Mouse (Mus musculus): ENCODE data around the gene Vmn2r104. TPM values are rescaled to one million over a fixed set of nuclear protein-coding genes. Genes with fewer than 3 reads are reported as not detected.

The Vmn2r104 gene
- polyA plus RNA-seq (2015; fragmentation: Nextera tagmentation; extraction: Ambion mirVana), result not detected in 2 replicates

- ATAC-seq (ENCODE audit: low read depth), result no peak
- Histone ChIP-seq H3K4me3 (ENCODE audit: low read depth, low read length) (no peak within 1 kb of the TSS), H3K27ac (ENCODE audit: low read length) (no peak within 1 kb of the TSS), H3K4me1 (ENCODE audit: control insufficient read depth, low read depth, low read length) (no peaks in the 10 kb centered on the region), H3K9me3 (replicated peaks; ENCODE audit: control insufficient read depth, low read length) (peaks cover 3% of the 10 kb centered on the region; the same call in 1 of the 2 replicates), H3K36me3 (ENCODE audit: control insufficient read depth, insufficient read depth) (no peaks in the 10 kb centered on the region), H3K4me2 (ENCODE audit: low read depth, low read length) (no peak within 1 kb of the TSS), H3K27me3 (ENCODE audit: control insufficient read depth, insufficient read depth, low read depth, low read length) (no peaks in the 10 kb centered on the region), H3K9ac (ENCODE audit: low read depth, low read length) (no peak within 1 kb of the TSS)
- WGBS (ENCODE audit: insufficient replicate concordance), result 46% methylated on average over 1 of the region's 1 CpGs
Observed at GRCm38 (mm10) chr17:20048236-20048635, at the start of gene Vmn2r104. TSS of gene Vmn2r104 (minus strand) at chr17:20048336.

- H3K36me3 ChIP-seq (ENCODE audit: control insufficient read depth, insufficient read depth), result no peaks in the 10 kb centered on the region
- H3K27ac ChIP-seq (ENCODE audit: low read length), result no peak overlapping the region
- H3K9me3 ChIP-seq (replicated peaks; ENCODE audit: control insufficient read depth, low read length), result no peaks in the 10 kb centered on the region
- ATAC-seq (ENCODE audit: low read depth), result no peak
- no peak overlapping the region for H3K4me3 ChIP-seq (ENCODE audit: low read depth, low read length)
- H3K4me1 ChIP-seq (ENCODE audit: control insufficient read depth, low read depth, low read length), result no peaks in the 10 kb centered on the region
- H3K9ac ChIP-seq (ENCODE audit: low read depth, low read length), result no peak overlapping the region
- WGBS (ENCODE audit: insufficient replicate concordance), result 47% methylated on average over 6 of the region's 6 CpGs
- H3K27me3 ChIP-seq (ENCODE audit: control insufficient read depth, insufficient read depth, low read depth, low read length), result no peaks in the 10 kb centered on the region
- H3K4me2 ChIP-seq (ENCODE audit: low read depth, low read length), result no peak overlapping the region
Observed at GRCm38 (mm10) chr17:20074090-20074489, 26.0 kb upstream of the Vmn2r104 start.

DNA sequence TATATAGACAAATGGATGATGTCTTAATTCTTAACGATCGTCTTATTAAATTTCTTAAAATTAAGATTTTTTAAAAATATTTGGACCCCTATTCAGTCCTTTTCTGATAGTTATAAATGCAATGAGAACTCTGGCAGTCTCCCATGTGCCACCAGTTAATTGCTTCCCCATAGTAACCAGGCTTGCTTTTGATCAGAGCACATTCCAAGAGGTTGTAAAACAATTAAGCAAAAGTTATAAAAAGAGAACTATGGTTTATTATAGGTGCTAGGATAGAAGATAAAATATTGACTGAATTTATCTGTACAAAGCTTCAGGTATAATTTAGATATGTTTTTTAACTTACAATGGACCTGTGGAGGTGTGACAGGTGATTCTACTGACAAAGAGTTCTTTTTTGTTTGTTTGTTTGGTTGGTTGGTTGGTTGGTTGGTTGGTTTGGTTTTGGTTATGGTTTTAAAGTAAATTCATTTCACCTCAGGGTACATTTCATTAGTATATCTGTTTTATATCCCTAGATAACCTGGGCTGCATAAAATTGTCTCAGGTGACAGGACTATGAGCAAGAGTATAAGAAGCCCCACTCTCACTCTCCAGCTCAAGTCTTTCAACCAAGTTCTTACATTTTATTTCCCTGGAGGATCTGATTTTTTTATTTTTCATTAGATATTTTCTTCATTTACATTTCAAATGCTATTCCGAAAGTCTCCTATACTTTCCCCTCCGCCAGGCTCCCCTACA, 23.7 kb upstream of the Vmn2r104 start:
- WGBS (ENCODE audit: insufficient replicate concordance), result 78% methylated on average over 4 of the region's 4 CpGs
- H3K9ac ChIP-seq (ENCODE audit: low read depth, low read length), result no peak overlapping the region
- H3K36me3 ChIP-seq (ENCODE audit: control insufficient read depth, insufficient read depth), result no peaks in the 10 kb centered on the region
- no peaks in the 10 kb centered on the region for H3K4me1 ChIP-seq (ENCODE audit: control insufficient read depth, low read depth, low read length)
- H3K4me2 ChIP-seq (ENCODE audit: low read depth, low read length), result no peak overlapping the region
- no peaks in the 10 kb centered on the region for H3K27me3 ChIP-seq (ENCODE audit: control insufficient read depth, insufficient read depth, low read depth, low read length)
- no peak for ATAC-seq (ENCODE audit: low read depth)
- no peak overlapping the region for H3K4me3 ChIP-seq (ENCODE audit: low read depth, low read length)
- H3K27ac ChIP-seq (ENCODE audit: low read length), result no peak overlapping the region
- no peaks in the 10 kb centered on the region for H3K9me3 ChIP-seq (replicated peaks; ENCODE audit: control insufficient read depth, low read length)

Other genes with a start within 250 kb of the Vmn2r104 start
- not detected in 2 replicates for gene Fpr-rs7, start 65.9 kb upstream of the Vmn2r104 start, polyA plus RNA-seq (2015; fragmentation: Nextera tagmentation; extraction: Ambion mirVana)
- not detected in 2 replicates for gene Fpr-rs6, start 134.8 kb upstream of the Vmn2r104 start, polyA plus RNA-seq (2015; fragmentation: Nextera tagmentation; extraction: Ambion mirVana)
- gene Vmn2r105, start 186.7 kb upstream of the Vmn2r104 start, polyA plus RNA-seq (2015; fragmentation: Nextera tagmentation; extraction: Ambion mirVana), result not detected in 2 replicates
- gene Vmn2r106, start 237.2 kb upstream of the Vmn2r104 start, polyA plus RNA-seq (2015; fragmentation: Nextera tagmentation; extraction: Ambion mirVana), result not detected in 2 replicates